Mouse (Mus musculus) forelimb bud, embryonic 11.5 days (tissue): ENCODE results near the gene Ear6.
A peak's percentile ranks its signal among the peaks of the same experiment; 100 is the strongest.
"Not testable (repeated sequence)": the region's sequence is repeated elsewhere in the genome, so short reads cannot be mapped to it uniquely, and the experiment has no call there.

Source experiments
- DNase-seq: peaks from one replicate; pipeline ENCODE4 v3.0.0-alpha.2; 2012; ENCODE audit warnings: low read depth, low spot score

Ear6 gene

GRCm38 (mm10) chr14:51853399-51853798 lies at the start of gene Ear6:
Gene Ear6 (plus strand): TSS chr14:51853699.
- no peak for DNase-seq

- no peak for DNase-seq
Measured at GRCm38 (mm10) chr14:51826625-51827024, 26.9 kb upstream of the Ear6 start.

GRCm38 (mm10) chr14:51827842-51828241 lies 25.7 kb upstream of the Ear6 start:
- not testable (repeated sequence) for DNase-seq

- no peak for DNase-seq
Measured at GRCm38 (mm10) chr14:51829188-51829587, 24.3 kb upstream of the Ear6 start.

GRCm38 (mm10) chr14:51838480-51838879 lies 15.0 kb upstream of the Ear6 start:
- not testable (repeated sequence) for DNase-seq

- DNase-seq, result no peak
Measured at GRCm38 (mm10) chr14:51842250-51842649, 11.2 kb upstream of the Ear6 start.

GRCm38 (mm10) chr14:51842781-51843180 lies 10.7 kb upstream of the Ear6 start:
- DNase-seq, result no peak

- no peak for DNase-seq
Measured at GRCm38 (mm10) chr14:51843882-51844281, 9.6 kb upstream of the Ear6 start.

- no peak for DNase-seq
Measured at GRCm38 (mm10) chr14:51846566-51846965, 6.9 kb upstream of the Ear6 start.

GRCm38 (mm10) chr14:51851006-51851405 lies 2.5 kb upstream of the Ear6 start:
- not testable (repeated sequence) for DNase-seq

GRCm38 (mm10) chr14:51855280-51855679 lies 1.8 kb downstream of the Ear6 start:
- DNase-seq, result not testable (repeated sequence)

- peak; percentile 24 for DNase-seq
Measured at GRCm38 (mm10) chr14:51863603-51864002, 10.1 kb downstream of the Ear6 start.

GRCm38 (mm10) chr14:51870756-51871155 lies 17.3 kb downstream of the Ear6 start:
- DNase-seq, result no peak

GRCm38 (mm10) chr14:51871741-51872140 lies 18.2 kb downstream of the Ear6 start:
- DNase-seq, result no peak

GRCm38 (mm10) chr14:51877517-51877916 lies 24.0 kb downstream of the Ear6 start:
- DNase-seq, result no peak

GRCm38 (mm10) chr14:51883527-51884030 lies 30.1 kb downstream of the Ear6 start:
- DNase-seq, result peak; percentile 86

GRCm38 (mm10) chr14:51884031-51884544 lies 30.6 kb downstream of the Ear6 start:
- DNase-seq, result peak; percentile 63

GRCm38 (mm10) chr14:51884598-51885331 lies 31.3 kb downstream of the Ear6 start, which contains the start of gene Mettl17:
Gene Mettl17 (plus strand): TSS chr14:51884842.
- peak; percentile 97 for DNase-seq

GRCm38 (mm10) chr14:51886051-51886450 lies 32.6 kb downstream of the Ear6 start:
- no peak for DNase-seq

- DNase-seq, result no peak
Measured at GRCm38 (mm10) chr14:51889833-51890232, 36.3 kb downstream of the Ear6 start.

- no peak for DNase-seq
Measured at GRCm38 (mm10) chr14:51892191-51892939, 38.9 kb downstream of the Ear6 start, which contains the start of gene Slc39a2. Gene Slc39a2 (plus strand): TSS chr14:51892889.

- no peak for DNase-seq
Measured at GRCm38 (mm10) chr14:51893094-51893794, 39.7 kb downstream of the Ear6 start.
